Mouse (Mus musculus): ENCODE measurements at regions not wholly inside any gene's neighbourhood (a gene's known extent, or its start where the extent isn't known, plus 50 kb on each side); places are given as distances from the start of the nearest gene placed in this dataset.

GRCm38 (mm10) chr5:43160140-43160539 is 72.8 kb upstream of the Cpeb2 start:
- TF ChIP-seq CHD2 (IDR thresholded peaks at IDR 0.05; ENCODE audit: low read length) (no peak), CTCF (conservative IDR thresholded peaks at IDR 0.05 in 1 of 2, IDR thresholded peaks at IDR 0.05 in 1 of 2; ENCODE audit: low read depth in 2 of 2, low read length in 2 of 2) (no peak), EP300 (IDR thresholded peaks at IDR 0.05; ENCODE audit: low read length) (no peak), ZC3H11A (IDR thresholded peaks at IDR 0.05; ENCODE audit: low read depth, low read length) (no peak), NELFE (IDR thresholded peaks at IDR 0.05; ENCODE audit: low read depth, low read length) (no peak), POLR2A (IDR thresholded peaks at IDR 0.05; ENCODE audit: low read depth, low read length) (no peak), RAD21 (IDR thresholded peaks at IDR 0.05; ENCODE audit: low read depth, low read length) (no peak), USF1 (IDR thresholded peaks at IDR 0.05; ENCODE audit: low read depth, low read length) (no peak), POLR2AphosphoS2 (IDR thresholded peaks at IDR 0.05; ENCODE audit: low read depth, low read length) (no peak), MAX (IDR thresholded peaks at IDR 0.05; ENCODE audit: low read length) (no peak), GABPA (IDR thresholded peaks at IDR 0.05; ENCODE audit: insufficient replicate concordance, low read depth, low read length) (no peak), MYC (IDR thresholded peaks at IDR 0.05; ENCODE audit: low read depth, low read length) (no peak), UBTF (IDR thresholded peaks at IDR 0.05; ENCODE audit: low read depth, low read length) (no peak), TBP (conservative IDR thresholded peaks at IDR 0.05; ENCODE audit: low read depth, low read length) (no peak)
